Mouse (Mus musculus) lung, postnatal 10 days (tissue): ENCODE measurements at regions not wholly inside any gene's neighbourhood (a gene's known extent, or its start where the extent isn't known, plus 50 kb on each side); places are given as distances from the start of the nearest gene placed in this dataset.
A peak's percentile ranks its signal among the peaks of the same experiment; 100 is the strongest.

Experiments used
- DNase-seq: peaks from one replicate; pipeline ENCODE4 v3.0.0; 2021

- peak; percentile 69 for DNase-seq
These were observed 344.2 kb upstream of the Amot start for GRCm38 (mm10) chrX:145848937-145849783.

GRCm38 (mm10) chrX:145833106-145833505 is 328.1 kb upstream of the Amot start:
- no peak for DNase-seq

GRCm38 (mm10) chrX:145812995-145813394 is 308.0 kb upstream of the Amot start:
- no peak for DNase-seq
